Mouse (Mus musculus) MEL (cell line): ENCODE measurements around the gene Tcf15. TPM values are rescaled to one million over a fixed set of nuclear protein-coding genes. Genes with fewer than 3 reads are reported as not detected.

Experiments
- DNase-seq: peaks from one replicate; pipeline ENCODE4 v3.0.0; 2011; ENCODE audit warnings: low read depth, low spot score
- H3K27ac ChIP-seq: 2 replicates; pipeline ENCODE4 v1.5.1; 2012; ENCODE audit warnings: low read depth, mild to moderate bottlenecking, control low read depth, low read length, moderate library complexity; ENCODE audit not compliant: control insufficient read depth
- H3K27me3 ChIP-seq, 2 experiments: fragments of 150-350 bp in 1 of 2; sonication (generic) in 1 of 2; 2 replicates each; pipeline ENCODE4 v1.6.1; 2012; ENCODE audit warnings: low read length in 2 of 2, mild to moderate bottlenecking in 2 of 2, improper control_type of control experiment in 1 of 2, moderate library complexity in 1 of 2; ENCODE audit not compliant: insufficient read depth in 2 of 2, control insufficient read depth in 1 of 2
- H3K36me3 ChIP-seq, 2 experiments: 2 replicates each; pipeline ENCODE4 v1.6.1; 2012 to 2014; ENCODE audit warnings: low read length in 2 of 2, improper control_type of control experiment in 1 of 2, inconsistent platforms in 1 of 2, mild to moderate bottlenecking in 1 of 2; ENCODE audit not compliant: insufficient read depth in 2 of 2, control insufficient read depth in 1 of 2
- H3K4me1 ChIP-seq, 2 experiments: fragments of 150-350 bp in 1 of 2; sonication (generic) in 1 of 2; 2 replicates each; pipeline ENCODE4 v1.6.1; 2012; ENCODE audit warnings: low read length in 2 of 2, improper control_type of control experiment in 1 of 2, mild to moderate bottlenecking in 1 of 2; ENCODE audit not compliant: insufficient read depth in 2 of 2, control insufficient read depth in 1 of 2
- H3K4me3 ChIP-seq, 2 experiments: fragments of 150-350 bp in 1 of 2; sonication (generic) in 1 of 2; 2 replicates each; pipeline ENCODE4 v1.5.1; 2012; ENCODE audit warnings: low read depth in 2 of 2, low read length in 2 of 2, mild to moderate bottlenecking in 2 of 2, moderate library complexity in 2 of 2, control low read depth in 1 of 2, improper control_type of control experiment in 1 of 2; ENCODE audit not compliant: control insufficient read depth in 1 of 2, insufficient read depth in 1 of 2
- H3K79me2 ChIP-seq: 2 replicates; pipeline ENCODE4 v1.6.1; 2012; ENCODE audit warnings: mild to moderate bottlenecking, low read length, moderate library complexity; ENCODE audit not compliant: control insufficient read depth, poor library complexity, insufficient read depth
- H3K9ac ChIP-seq: 2 replicates; pipeline ENCODE4 v1.6.1; 2012; ENCODE audit warnings: low read depth, mild to moderate bottlenecking, control low read depth, low read length, moderate library complexity; ENCODE audit not compliant: control insufficient read depth, poor library complexity, severe bottlenecking
- H3K9me3 ChIP-seq: fragments of 150-350 bp; sonication (generic); replicated peaks from 2 replicates; pipeline ENCODE4 v1.6.1; 2012; ENCODE audit warnings: mild to moderate bottlenecking, low read length, improper control_type of control experiment, moderate library complexity; ENCODE audit not compliant: insufficient read depth
- CTCF ChIP-seq, 3 experiments: IDR thresholded peaks in 2 of 3; conservative IDR thresholded peaks in 1 of 3; 2 replicates each; pipeline ENCODE4 v1.5.1; 2011 to 2012; ENCODE audit warnings: low read length in 3 of 3, low read depth in 2 of 3, mild to moderate bottlenecking in 2 of 3, improper control_type of control experiment in 1 of 3, inconsistent platforms in 1 of 3, mixed read lengths in 1 of 3, moderate library complexity in 1 of 3; ENCODE audit not compliant: control insufficient read depth in 1 of 3, insufficient read depth in 1 of 3, poor library complexity in 1 of 3, severe bottlenecking in 1 of 3
- E2F4 ChIP-seq: IDR thresholded peaks from 2 replicates; pipeline ENCODE4 v1.6.1; 2011; ENCODE audit warnings: low read depth, low read length, improper control_type of control experiment, borderline replicate concordance
- ELF1 ChIP-seq: IDR thresholded peaks from 2 replicates; pipeline ENCODE4 v1.6.1; 2014; ENCODE audit warnings: low read depth, mild to moderate bottlenecking, inconsistent platforms, low read length, improper control_type of control experiment, moderate library complexity
- ETS1 ChIP-seq: IDR thresholded peaks from 2 replicates; pipeline ENCODE4 v1.6.1; 2012; ENCODE audit warnings: low read depth, mild to moderate bottlenecking, inconsistent platforms, low read length, improper control_type of control experiment, moderate library complexity
- GABPA ChIP-seq: IDR thresholded peaks from 2 replicates; pipeline ENCODE4 v1.6.1; 2012; ENCODE audit warnings: low read depth, mild to moderate bottlenecking, inconsistent platforms, low read length, improper control_type of control experiment, moderate library complexity
- KAT2A ChIP-seq: conservative IDR thresholded peaks from 2 replicates; pipeline ENCODE4 v1.6.1; 2012; ENCODE audit warnings: low read depth, low read length, improper control_type of control experiment, inconsistent platforms
- MAX ChIP-seq: IDR thresholded peaks from 2 replicates; pipeline ENCODE4 v1.6.1; 2011; ENCODE audit warnings: low read length, improper control_type of control experiment
- MAZ ChIP-seq: IDR thresholded peaks from 2 replicates; pipeline ENCODE4 v1.6.1; 2012; ENCODE audit warnings: low read depth, mild to moderate bottlenecking, inconsistent platforms, low read length, improper control_type of control experiment
- MEF2A ChIP-seq: IDR thresholded peaks from 2 replicates; pipeline ENCODE4 v1.6.1; 2014; ENCODE audit warnings: low read depth, mild to moderate bottlenecking, inconsistent platforms, low read length, improper control_type of control experiment; ENCODE audit not compliant: poor library complexity, insufficient replicate concordance, severe bottlenecking; ENCODE audit errors: extremely low read depth
- NELFE ChIP-seq: IDR thresholded peaks from 2 replicates; pipeline ENCODE4 v1.6.1; 2011; ENCODE audit warnings: low read depth, low read length, improper control_type of control experiment
- POLR2AphosphoS2 ChIP-seq: IDR thresholded peaks from 2 replicates; pipeline ENCODE4 v1.6.1; 2011; ENCODE audit warnings: low read length, improper control_type of control experiment
- RCOR1 ChIP-seq: IDR thresholded peaks from 2 replicates; pipeline ENCODE4 v1.6.1; 2012; ENCODE audit warnings: low read depth, mild to moderate bottlenecking, inconsistent platforms, low read length, improper control_type of control experiment
- TCF12 ChIP-seq: IDR thresholded peaks from 2 replicates; pipeline ENCODE4 v1.6.1; 2014; ENCODE audit warnings: low read depth, mild to moderate bottlenecking, inconsistent platforms, low read length, improper control_type of control experiment, moderate library complexity
- UBTF ChIP-seq: IDR thresholded peaks from 2 replicates; pipeline ENCODE4 v1.6.1; 2012; ENCODE audit warnings: low read depth, mild to moderate bottlenecking, inconsistent platforms, low read length, improper control_type of control experiment, moderate library complexity, borderline replicate concordance; ENCODE audit not compliant: insufficient read depth
- USF2 ChIP-seq, 2 experiments: IDR thresholded peaks; 2 replicates each; pipeline ENCODE4 v1.6.1; 2011 to 2012; ENCODE audit warnings: improper control_type of control experiment in 2 of 2, low read length in 2 of 2, borderline replicate concordance in 1 of 2, inconsistent platforms in 1 of 2, low read depth in 1 of 2, mild to moderate bottlenecking in 1 of 2; ENCODE audit not compliant: insufficient read depth in 1 of 2
- ZC3H11A ChIP-seq: IDR thresholded peaks from 2 replicates; pipeline ENCODE4 v1.6.1; 2012; ENCODE audit warnings: low read depth, mild to moderate bottlenecking, inconsistent platforms, low read length, improper control_type of control experiment
- polyA plus RNA-seq, 2 experiments: library from polyadenylated mRNA; stranded (reverse) in 1 of 2; unstranded in 1 of 2; fragments of >175 nt in 1 of 2; fragments of >200 nt in 1 of 2; gene quantifications; 2 replicates each; pipeline versions ENCODE4 v1.2.1 to v1.2.4; 2012; ENCODE audit warnings: low replicate concordance in 2 of 2, low read depth in 1 of 2; ENCODE audit not compliant: insufficient read length in 2 of 2, insufficient read depth in 1 of 2, missing spikeins in 1 of 2
- total RNA-seq: library from RNA; depleted of rRNA; stranded (reverse); fragments of 300-350 nt; gene quantifications from 2 replicates; pipeline ENCODE4 v1.2.3, GENCODE M21; 2012

The Tcf15 gene
- total and polyA plus RNA-seq, 3 experiments, result not detected

DNA sequence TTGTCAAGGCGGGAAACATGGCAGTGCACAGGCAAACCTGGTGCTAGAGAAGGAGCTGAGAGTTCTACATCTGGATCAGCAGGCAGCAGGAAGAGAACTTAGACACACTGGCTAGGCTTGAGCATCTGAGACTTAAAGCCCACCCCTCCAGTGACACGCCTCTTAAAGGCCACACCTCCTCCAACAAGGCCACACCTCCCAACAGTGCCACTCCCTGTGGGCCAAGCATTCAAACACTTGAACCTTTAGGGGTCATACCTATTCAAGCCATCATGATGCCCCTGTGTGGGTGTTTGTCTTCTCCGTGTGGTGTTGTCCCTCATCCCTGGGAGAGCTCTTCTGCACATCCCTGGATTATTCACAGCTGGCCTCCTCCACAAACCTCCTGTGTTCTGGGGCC is 31.5 kb downstream of the Tcf15 start:
- Histone ChIP-seq H3K27ac (no peak overlapping the region), H3K36me3 (no peaks in the 10 kb centered on the region), H3K4me3 (no peak overlapping the region)
- no peak for TF ChIP-seq RCOR1
- TF ChIP-seq CTCF (IDR thresholded peaks at IDR 0.05 in 2 of 3, conservative IDR thresholded peaks at IDR 0.05 in 1 of 3; ENCODE audit: control insufficient read depth in 1 of 3, insufficient read depth in 1 of 3, low read depth in 2 of 3, low read length in 3 of 3, poor library complexity in 1 of 3, severe bottlenecking in 1 of 3), result no peak
- TF ChIP-seq USF2 (IDR thresholded peaks at IDR 0.05; ENCODE audit: borderline replicate concordance in 1 of 2, insufficient read depth in 1 of 2, low read depth in 1 of 2, low read length in 2 of 2), result no peak
- no peak for TF ChIP-seq GABPA
- no peak for TF ChIP-seq MAZ
- TF ChIP-seq UBTF, result no peak
- no peak for TF ChIP-seq ELF1
- TF ChIP-seq TCF12, result no peak
- TF ChIP-seq NELFE, result no peak
- no peak for TF ChIP-seq E2F4
- TF ChIP-seq, all 39 proteins: peak for 0
- no peaks in the 10 kb centered on the region for H3K4me1 ChIP-seq
- H3K9me3 ChIP-seq, result no peaks in the 10 kb centered on the region
- H3K9ac ChIP-seq, result no peak overlapping the region
- no peaks in the 10 kb centered on the region for H3K79me2 ChIP-seq
- no peak for DNase-seq
- H3K27me3 ChIP-seq, result peaks cover 0 to 2% of the 10 kb centered on the region in 2 experiments; a peak in 2 of 4 replicates

DNA sequence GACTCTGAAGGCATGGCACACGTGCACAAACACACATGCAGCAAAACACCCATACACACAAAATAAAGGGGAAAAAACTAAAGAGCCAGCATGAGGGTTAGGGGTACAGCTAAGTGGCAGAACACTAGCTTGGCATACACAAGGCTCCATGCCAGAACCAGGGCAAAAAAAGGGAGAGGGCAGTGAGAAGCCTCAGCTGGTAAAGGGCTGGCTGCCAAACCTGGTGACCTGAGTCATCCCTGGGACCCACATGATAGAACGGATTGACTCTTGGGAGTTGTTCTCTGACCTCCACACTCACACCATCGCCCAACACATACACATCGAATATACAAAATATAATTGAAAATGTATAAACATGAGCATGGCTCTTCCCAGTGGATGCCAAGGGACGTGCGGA is 33.3 kb downstream of the Tcf15 start:
- Histone ChIP-seq H3K27me3 (peaks cover 0 to 2% of the 10 kb centered on the region in 2 experiments; a peak in 2 of 4 replicates), H3K79me2 (no peaks in the 10 kb centered on the region), H3K4me3 (no peak overlapping the region), H3K27ac (no peak overlapping the region), H3K9ac (no peak overlapping the region), H3K9me3 (no peaks in the 10 kb centered on the region), H3K36me3 (no peaks in the 10 kb centered on the region), H3K4me1 (no peaks in the 10 kb centered on the region)
- TF ChIP-seq RCOR1 (no peak), ETS1 (no peak), ZC3H11A (no peak), MEF2A (no peak), MAX (no peak), POLR2AphosphoS2 (no peak), MAZ (no peak), USF2 (IDR thresholded peaks at IDR 0.05; ENCODE audit: borderline replicate concordance in 1 of 2, insufficient read depth in 1 of 2, low read depth in 1 of 2, low read length in 2 of 2) (no peak), KAT2A (no peak)
- DNase-seq, result no peak
